Mouse (Mus musculus): ENCODE measurements at regions not wholly inside any gene's neighbourhood (a gene's known extent, or its start where the extent isn't known, plus 50 kb on each side); places are given as distances from the start of the nearest gene placed in this dataset.

DNA sequence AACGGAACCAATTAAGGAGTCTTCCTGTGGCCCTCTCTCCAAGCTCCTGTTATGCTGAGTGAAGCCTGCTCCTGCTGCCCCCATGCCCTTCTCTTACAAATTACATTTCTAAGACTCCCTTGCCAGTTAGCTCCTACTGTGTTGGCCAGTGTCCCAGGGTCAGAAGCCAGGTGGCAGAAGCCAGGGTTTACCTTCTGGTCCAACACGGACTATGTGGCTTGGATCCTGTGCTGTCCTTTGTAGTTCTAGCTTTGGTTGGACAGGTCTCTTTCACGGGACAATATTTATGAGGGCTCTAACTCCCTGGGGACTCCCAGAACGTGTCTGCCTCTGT is 134.3 kb downstream of the Nufip1 start:
- DNase-seq (ENCODE audit: low read depth), result no peak

DNA sequence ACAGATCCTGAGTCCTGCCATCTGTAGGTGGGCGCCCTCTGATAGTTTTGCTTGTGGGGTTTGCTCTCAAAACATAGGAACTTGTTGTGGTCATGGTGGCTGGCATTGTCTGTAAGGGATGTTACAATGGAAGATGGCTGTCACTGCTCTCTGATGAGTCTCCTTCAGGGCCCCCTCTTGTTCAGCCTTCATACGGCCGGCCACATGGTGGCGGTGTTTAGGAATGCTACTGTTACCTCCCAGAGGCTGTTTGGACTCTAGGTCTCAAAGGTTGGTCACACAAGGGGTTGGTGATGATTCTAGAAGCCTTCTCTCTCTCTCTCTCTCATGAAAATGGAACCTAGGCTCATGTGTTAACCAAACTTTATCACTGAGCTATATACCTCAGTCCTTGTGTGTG is 137.0 kb downstream of the Nufip1 start:
- DNase-seq (ENCODE audit: low read depth), result no peak

DNA sequence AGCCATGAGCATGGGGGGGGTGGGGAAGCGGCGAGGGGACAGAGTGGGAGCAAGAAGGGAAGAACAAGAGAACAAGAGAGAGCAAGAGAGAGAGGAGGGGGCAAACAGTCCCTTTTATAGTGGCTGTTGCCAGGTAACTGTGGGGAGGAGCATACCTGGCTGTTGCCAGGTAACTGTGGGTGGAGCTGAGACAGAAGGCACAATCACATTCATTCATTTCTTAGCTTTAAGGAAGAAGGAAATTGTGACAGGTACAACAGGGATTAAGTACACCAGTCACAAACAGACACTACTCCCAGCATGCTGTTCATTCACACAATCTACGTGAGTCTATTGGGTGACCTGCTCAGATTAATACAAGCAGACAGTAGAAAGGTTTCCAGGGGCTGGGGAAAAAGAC is 143.2 kb downstream of the Nufip1 start:
- DNase-seq (ENCODE audit: low read depth), result no peak

DNA sequence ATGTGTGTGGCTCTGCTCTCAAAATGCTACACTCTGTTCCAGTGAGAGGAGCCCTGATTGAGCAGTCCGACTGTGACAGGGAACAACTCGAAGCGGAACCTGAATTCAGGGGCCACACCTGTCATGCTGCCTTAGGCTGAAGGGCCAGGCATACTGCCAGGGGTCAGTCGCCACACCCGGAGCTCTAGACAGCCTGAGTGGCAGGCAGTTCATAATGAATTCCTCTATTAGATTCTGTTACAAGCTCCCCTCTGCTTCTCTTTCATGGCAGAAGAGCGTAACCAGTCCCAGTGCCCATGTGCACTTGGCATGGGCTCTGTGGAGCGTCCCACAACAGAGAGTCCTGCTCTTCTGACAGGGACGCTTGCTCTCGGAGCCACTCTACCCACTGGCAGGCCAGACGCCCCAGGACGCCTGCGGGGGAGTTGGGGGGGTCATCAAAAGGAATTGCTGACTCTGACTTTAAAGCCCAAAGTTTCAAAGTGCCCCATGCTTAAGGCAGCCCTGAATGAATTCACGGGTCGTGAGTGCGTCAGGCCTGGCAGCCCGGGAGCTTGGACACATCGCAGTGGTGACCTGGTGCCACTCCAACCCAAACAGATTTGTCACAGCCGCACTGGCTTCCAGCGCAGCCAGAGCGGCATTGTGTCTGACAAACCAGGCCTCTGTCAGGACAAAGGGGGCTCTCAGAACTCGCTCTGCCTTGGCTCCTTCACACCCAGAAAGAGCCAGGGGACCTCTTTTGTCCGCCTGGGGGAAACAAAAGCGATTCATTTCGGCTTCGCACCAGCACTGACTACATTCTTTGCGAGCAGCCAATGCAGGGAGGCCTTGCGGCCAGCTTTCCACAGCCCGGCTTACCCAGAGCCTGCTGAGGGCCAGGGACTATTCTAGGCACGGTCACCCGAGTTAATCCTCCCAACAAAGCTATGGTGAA is 144.1 kb downstream of the Nufip1 start:
- no peak for DNase-seq (ENCODE audit: low read depth)

DNA sequence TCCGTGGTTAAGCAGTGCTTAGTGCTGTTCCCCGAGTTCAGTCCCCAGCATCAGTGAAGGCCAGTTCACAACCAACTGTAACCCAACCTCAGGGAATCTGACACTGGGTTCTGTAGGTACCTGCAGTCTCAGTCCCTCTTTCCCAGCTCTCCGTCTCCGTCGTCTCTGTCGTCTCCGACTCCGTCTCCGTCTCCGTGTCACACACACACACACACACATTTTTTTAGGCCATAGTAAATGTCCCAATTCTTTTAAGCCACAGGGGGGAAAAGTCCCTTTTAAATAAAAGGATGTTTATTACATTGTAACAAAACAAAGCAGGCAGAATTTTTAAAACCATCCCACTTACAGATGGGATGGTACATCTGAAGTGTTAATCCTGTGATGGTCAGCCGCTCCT is 145.3 kb downstream of the Nufip1 start:
- DNase-seq (ENCODE audit: low read depth), result no peak

DNA sequence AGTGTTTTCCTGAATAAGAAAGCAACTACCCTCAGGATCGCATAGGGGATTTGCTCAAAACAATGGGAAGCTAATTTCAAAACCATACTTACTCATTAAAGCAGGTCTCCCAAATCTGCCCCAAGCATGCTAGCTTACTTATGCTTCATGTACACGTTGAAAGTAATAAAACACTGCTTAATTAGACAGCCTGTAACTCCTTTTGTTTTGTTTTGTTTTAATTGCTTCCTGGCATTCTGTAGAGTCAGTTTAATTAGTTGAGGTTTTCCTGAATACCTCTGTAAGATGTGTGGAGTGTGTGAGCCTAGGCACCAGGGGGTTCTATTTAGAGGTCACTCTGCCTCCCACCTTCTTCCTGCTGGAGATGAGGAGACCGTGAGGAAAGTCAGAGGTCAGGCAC is 147.9 kb downstream of the Nufip1 start:
- no peak for DNase-seq (ENCODE audit: low read depth)

DNA sequence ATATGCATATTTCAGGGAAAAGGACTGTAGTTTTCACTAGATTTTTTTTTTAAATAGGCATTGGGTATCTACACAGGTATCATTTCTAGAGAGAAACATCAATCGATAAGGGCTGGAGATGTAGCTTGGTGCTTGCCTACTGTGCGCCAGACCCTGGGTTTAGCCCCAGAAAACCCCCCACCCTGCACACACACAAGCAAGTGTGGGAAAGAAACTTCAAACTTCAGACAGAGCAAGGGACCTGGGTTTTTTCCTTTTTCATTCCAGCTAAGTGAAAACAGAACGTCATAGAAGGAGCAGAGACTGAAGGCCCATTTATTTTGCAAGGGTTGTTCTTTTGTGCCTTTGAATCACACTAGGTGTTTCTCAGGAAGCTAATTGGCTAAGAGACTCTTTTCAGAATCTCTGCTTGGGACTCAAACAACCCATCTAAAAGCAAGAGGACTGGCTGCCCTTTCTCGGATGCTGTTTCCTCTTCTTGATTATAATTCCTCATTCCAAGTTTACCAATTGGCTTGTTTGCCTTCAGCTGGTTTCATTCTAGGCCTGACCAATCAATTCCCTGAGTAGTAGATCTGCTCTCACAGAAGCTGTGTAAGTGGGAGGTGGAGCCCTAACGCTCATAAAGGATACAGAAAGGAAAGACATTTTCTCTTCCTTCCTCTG is 150.1 kb downstream of the Nufip1 start:
- DNase-seq (ENCODE audit: low read depth), result no peak

DNA sequence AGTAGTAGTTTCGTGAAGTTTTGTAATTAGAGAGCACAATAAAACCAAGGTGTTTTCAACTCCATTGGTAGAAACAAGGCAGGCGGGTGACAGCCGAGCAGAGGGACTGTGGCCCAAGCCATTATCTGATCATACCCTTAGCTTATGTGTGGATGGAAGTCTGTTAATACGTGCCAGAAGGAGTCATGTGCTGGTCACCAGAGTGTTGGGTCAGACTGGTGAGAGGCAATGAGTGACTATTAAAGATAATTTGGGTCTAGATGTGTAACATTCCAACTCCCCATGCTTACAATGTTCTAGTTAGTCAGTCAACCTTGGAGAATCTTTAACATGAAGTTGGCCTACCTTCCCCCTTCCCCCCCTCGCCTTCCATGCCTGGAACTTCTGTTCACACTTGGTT is 151.1 kb upstream of the Tsc22d1 start:
- DNase-seq (ENCODE audit: low read depth), result no peak

DNA sequence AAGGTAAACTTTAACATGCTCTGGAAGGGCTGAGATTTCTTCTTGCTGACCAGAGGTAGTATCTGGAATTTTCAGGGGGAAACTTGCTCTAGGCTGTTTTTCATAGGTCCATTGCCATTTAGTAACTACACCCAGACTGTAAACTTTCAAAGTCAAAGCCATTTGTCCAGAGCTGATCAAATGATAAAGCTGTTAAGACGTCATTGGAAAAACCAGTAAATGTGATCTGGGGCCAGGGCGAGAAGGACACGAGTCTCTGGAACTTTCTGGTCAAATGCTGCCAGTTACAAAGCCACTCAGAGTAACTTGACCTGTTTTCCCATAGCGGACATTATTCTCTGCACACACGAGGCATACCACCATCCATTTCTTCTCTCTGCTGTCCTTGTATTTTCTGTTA is 148.9 kb upstream of the Tsc22d1 start:
- DNase-seq (ENCODE audit: low read depth), result no peak

DNA sequence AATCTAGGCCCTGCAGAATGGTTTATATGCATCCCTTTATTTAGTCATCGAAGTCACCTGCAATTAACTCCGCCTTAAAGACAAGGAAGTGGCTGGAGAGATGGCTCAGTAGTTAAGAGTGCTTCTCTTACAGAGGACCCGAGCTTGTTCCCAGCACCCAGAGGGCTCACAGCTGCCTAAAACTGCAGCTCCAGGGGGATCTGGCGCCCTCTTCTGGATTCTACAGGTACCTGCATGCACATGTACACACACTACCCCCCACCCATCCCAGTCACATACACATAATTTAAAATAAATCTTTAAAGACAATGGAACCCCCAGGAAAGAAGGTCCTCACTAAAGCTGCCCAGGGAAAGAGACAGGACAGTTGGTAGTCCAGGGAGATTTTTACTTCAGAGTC is 148.5 kb upstream of the Tsc22d1 start:
- DNase-seq (ENCODE audit: low read depth), result no peak

DNA sequence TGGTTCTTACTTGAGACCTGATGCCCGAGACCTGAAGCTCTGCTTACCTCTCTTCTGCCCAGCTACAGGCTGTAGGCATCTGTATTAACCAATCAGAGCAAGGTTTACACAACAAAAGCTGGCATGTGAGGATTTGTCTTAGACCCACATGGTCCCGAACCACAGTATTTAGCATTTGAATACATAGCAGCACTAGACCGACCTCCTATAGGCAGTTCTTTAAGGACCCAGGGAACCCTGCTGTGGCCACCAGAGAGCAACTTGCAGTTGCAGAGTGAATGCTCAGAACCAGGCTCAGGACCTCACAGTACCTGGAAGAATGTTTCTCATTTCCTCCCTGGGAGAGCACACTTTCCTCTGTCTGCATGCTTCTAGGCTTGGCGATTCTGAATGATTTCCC is 147.7 kb upstream of the Tsc22d1 start:
- DNase-seq (ENCODE audit: low read depth), result no peak

DNA sequence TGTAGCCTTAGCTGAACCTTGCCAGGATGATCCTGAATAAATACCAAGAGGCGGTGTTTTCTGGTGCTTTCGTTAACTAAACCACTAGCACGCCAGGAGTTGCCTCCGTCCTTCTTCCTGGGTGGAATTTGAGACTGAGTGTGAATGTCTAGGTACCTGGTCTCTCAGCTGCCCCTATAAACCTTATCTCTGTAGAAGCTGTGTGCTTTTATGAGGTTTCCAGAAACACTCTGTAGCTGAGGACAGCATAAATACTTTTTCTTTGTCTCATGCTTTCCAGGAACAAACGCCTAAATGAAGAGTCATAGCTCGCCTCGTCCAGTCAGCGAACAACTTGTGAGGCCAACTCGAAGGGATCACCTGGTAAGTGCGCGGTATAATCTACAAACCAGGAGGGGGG is 143.6 kb upstream of the Tsc22d1 start:
- DNase-seq (ENCODE audit: low read depth), result no peak

DNA sequence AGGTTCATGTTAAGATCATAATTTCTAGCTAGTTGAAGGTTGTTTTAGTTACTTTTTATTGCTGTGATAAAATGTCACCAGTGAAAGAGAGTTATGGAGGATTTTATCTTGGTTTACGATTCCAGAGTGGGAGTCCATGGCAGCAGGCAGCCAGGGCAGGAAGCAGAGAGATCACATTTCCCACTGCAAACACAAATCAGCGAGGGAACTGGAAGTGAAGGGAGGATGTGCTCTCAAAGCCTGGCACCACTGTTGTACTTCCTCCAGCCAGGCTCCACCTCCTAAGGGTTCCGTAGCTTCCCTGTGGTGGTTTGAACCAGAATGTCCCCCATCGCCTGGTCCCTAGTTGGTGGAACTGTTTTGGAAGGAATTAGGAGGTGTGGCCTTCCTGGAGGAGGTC is 141.9 kb upstream of the Tsc22d1 start:
- no peak for DNase-seq (ENCODE audit: low read depth)

DNA sequence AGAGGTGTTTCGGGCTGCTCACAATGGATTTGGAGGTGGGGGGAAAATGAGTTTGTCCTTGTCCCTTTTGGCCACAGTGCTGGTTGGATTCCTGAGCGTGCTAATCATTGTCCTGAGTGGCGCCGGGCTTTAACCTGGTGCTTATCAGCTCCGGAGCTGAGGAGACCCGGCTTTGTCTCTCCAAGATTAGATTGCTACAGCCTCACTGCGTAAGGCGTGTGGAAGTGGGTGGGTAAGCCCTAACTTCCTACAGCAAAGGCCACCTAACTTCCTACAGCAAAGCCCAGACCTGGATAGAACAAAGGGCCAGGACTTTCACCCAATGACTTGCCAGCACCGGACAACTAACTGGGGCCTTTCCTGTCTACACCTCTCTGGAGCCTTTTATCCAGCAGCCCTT is 138.1 kb upstream of the Tsc22d1 start:
- no peak for DNase-seq (ENCODE audit: low read depth)

DNA sequence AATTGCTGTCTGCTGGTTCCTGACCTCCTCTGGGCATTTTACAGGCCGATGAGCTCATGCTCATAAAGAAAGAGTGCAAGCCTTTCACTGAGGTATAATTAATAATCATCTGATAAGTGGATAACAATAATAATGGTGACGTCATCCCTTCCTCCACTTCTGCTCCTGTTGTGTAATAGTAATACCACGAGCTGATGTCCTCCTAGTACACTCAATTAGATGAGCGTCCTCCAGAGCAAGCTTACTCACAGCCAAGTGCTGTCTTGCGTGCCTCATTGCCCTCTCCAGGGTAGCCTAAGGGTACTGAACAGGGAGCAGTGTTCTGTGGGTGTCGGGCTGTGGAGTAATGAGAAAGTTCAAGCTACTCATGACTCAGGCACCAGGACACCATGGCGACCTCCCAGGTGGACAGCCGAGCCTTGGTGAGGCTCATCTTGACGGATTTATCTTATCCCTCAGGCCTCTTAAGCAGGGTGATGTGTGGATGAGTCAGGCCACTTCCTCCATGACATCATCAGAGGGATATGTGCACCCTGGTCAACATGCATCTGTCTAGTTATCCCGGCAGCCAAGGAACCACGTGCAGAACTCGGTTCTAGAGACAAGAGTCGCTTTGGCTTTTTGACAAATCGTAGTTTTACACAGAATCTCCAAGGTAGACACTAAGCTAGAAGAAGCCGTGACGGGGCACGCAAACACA is 135.9 kb upstream of the Tsc22d1 start:
- DNase-seq (ENCODE audit: low read depth), result no peak

DNA sequence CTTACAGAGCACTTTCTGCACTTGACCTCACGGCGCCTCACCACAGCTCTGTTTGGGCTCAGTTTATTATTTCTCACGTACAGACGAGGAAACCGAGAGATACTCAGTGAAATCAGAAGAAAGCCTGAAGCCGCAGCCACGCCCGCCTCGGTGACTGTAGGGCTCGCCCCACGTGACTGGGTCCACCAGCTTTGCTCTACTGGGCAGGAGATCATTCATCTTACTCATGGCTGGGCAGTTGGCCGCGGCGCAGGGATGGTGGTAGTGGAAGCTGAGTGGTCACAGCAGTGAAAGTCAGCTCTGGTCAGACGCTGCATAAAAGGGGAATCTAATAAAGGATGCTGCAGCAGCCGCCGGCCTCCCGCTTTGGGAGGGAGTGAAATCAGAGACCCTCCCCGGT is 135.2 kb upstream of the Tsc22d1 start:
- no peak for DNase-seq (ENCODE audit: low read depth)

DNA sequence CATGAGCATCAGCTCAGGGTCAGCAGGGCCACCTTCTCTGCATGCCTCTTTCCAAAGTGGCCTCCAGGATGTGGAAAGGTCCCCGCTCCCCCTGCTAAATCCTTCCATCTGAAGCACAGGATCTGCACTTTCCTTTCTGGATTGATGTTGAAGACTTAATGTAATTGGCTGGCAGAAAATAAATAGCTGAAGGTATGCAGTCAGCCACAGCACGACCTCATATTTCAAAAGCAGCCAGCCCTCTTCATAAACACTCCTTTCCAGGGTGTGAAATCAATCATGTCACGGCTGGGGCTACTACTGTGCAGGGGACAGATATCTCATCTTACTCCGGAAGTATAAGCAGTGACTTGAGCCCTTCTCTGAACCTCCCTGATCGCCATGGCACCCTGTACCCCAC is 132.9 kb upstream of the Tsc22d1 start:
- DNase-seq (ENCODE audit: low read depth), result no peak

DNA sequence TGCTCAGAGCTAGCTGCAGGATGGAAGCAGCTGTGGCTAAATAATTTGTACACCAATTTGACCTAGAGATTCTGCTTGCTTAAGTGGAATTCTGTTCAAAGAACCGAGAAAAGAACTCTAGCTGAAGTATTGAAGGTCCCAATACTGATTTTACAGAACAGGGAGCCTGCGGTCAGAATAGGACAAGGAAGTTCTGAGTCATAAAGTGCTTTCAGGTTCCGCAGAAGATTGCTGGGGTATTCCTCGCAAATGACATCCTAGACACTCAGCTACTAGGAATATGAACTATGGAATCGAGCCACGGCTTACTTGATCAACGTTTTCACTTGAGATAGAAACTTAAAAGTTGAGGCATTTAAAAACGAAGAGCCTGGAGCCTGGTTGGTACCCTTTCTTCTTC is 127.0 kb upstream of the Tsc22d1 start:
- no peak for DNase-seq (ENCODE audit: low read depth)

DNA sequence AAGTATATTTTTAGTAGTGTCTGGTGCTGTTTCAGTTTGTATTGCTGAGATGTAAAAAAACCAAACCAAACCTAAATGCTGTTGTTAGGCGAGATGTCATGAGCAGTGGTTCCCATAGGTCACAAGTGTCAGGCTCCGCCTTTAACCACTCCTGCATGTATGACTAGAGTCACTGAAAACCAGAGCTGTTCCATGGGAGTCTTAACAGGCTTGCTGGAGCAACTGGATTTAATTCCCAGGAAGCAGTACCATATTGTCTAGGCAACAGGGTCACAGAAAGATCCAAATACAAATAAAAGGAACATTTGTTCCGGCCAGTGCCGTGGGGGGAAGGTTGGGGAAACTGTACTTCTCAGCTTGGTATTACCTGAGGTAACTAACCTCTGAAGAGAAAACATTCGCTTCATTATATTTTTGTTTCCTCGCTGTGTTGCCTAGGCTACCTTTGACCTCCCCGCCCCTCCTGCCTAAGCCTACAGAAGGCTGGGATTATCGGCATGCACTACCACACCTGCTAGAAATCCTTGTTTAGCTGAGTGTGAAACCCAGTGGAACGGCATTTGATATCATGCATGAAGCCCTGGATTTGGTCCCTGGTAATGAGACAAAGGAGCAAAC is 124.3 kb upstream of the Tsc22d1 start:
- no peak for DNase-seq (ENCODE audit: low read depth)

DNA sequence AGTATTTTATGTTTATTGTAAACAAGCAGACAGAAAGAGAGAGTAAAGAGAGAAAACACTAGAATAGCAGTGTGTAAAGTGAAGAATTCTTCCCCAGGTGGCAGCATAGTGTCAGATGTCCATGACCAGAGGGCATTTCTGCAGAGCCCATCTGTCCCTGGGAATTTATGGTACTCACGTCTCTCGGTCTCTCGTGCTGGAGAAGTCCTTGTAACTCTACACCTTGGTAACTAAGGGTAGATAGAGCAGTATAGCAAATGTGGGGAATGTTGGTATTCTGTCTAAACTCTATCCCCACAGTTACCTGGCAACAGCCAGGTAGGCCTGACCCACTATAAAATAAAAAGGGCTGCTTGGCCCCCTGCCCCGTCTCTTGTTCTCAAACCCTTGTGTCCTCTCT is 122.5 kb upstream of the Tsc22d1 start:
- DNase-seq (ENCODE audit: low read depth), result no peak

DNA sequence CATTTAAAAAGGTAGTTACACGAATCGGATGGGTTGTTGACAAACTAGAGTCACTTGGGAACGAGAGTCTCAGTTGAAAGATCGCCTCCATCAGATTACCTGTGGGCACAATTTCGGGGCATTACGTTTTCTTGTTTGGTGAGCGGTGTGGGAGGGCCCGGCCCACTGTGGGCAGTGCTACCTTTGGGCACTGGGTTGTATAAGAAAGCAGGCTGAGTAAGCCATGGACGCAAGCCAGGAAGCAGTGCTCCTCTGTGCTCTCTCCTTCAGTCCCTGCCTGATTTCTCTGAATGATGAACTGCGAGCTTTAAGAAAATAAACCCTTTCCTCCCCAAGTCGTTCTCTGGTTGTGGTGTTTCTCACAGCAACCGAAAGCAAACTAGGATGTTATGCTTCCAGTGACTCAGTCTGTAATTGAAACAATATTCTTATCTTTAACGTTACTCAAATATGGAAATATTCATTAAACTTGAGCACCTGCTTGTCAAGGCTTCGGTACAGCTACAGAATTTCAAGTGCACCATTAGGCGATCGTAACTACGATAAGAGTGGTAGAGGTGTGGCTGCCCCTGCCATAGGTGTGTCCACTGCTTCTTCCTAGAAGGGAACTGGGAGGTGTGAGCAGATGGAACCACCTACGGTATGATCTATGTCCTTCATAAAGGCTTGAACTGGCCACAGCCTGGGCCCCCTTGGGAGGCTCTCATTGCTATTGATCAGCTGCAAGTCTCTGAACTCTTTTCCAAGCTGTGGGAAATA is 119.2 kb upstream of the Tsc22d1 start:
- no peak for DNase-seq (ENCODE audit: low read depth)

DNA sequence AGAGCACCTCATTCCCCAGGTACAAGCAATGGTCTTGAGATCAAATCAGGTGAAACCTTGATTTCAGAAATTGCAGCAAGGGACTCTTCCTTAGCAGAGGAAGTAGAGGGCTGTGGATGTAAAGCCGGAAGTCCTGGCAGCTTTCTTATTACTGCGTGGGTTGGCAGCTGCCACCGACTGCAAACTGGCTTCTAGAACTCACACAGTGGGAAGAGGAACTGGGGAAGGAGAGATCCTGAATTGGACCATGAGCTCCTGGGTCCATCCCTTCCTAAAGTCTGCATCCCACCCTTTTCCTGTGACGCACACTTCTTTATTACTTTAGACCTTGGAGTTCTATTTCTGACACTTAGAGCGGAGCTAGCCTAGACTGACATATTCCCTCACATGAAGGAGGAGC is 116.9 kb upstream of the Tsc22d1 start:
- no peak for DNase-seq (ENCODE audit: low read depth)
